Mouse (Mus musculus): ENCODE results near the gene Fam189a2. TPM values are rescaled to one million over a fixed set of nuclear protein-coding genes. Genes with fewer than 3 reads are reported as not detected.

The Fam189a2 gene
- polyA plus RNA-seq, 1 experiment from 2014 or later: 3.0 TPM

GRCm38 (mm10) chr19:23948301-23949000 lies 82.4 kb downstream of the Fam189a2 start:
- H3K27ac ChIP-seq (replicated peaks; ENCODE audit: low read depth, low read length): no peak overlapping the region
- DNase-seq (no peak), ATAC-seq (ENCODE audit: low FRiP score, low TSS enrichment) (no peak)
- 7% methylated on average over 11 of the region's 12 CpGs for WGBS
- H3K4me1 ChIP-seq (ENCODE audit: control insufficient read depth, insufficient read depth, low read length): no peaks in the 10 kb centered on the region
- no peak overlapping the region for H3K9ac ChIP-seq (replicated peaks; ENCODE audit: low read length)
- H3K27me3 ChIP-seq (ENCODE audit: control insufficient read depth, insufficient read depth, low read length): no peaks in the 10 kb centered on the region
- no peak overlapping the region for H3K4me2 ChIP-seq (ENCODE audit: low read length)
- peaks cover 30% of the 10 kb centered on the region for H3K36me3 ChIP-seq (ENCODE audit: control insufficient read depth, insufficient read depth, low read length)
- H3K4me3 ChIP-seq (replicated peaks; ENCODE audit: low read depth, low read length): no peak overlapping the region
- no peaks in the 10 kb centered on the region for H3K9me3 ChIP-seq (ENCODE audit: control insufficient read depth, low read length)

DNA sequence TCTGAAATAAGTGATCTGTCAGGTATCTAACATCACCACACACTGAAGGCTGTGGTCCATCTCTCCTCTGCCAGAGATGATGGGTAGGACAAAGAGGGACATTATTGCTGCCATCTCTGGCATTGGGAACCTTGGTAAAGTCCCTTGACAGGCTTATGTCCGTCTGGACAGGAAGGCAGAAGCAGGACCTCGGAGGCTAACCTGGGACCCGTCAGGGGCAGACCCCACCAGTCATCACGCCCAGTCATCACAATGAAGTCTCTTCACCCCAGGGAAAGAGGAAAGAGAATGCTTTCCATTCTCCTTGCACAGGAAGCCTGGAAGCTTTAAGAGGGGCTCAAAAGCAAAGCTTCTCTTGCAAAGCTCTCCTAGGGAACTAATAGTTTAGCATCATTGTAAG lies 82.9 kb downstream of the Fam189a2 start:
- Histone ChIP-seq H3K4me1 (ENCODE audit: control insufficient read depth, insufficient read depth, low read length) (no peaks in the 10 kb centered on the region), H3K9me3 (ENCODE audit: control insufficient read depth, low read length) (no peaks in the 10 kb centered on the region), H3K36me3 (ENCODE audit: control insufficient read depth, insufficient read depth, low read length) (peaks cover 33% of the 10 kb centered on the region), H3K27me3 (ENCODE audit: control insufficient read depth, insufficient read depth, low read length) (no peaks in the 10 kb centered on the region), H3K4me3 (replicated peaks; ENCODE audit: low read depth, low read length) (no peak overlapping the region), H3K27ac (replicated peaks; ENCODE audit: low read depth, low read length) (no peak overlapping the region), H3K4me2 (ENCODE audit: low read length) (no peak overlapping the region), H3K9ac (replicated peaks; ENCODE audit: low read length) (no peak overlapping the region)
- WGBS: 8% methylated on average over 4 of the region's 4 CpGs
- no peak for DNase-seq
- ATAC-seq (ENCODE audit: low FRiP score, low TSS enrichment): no peak

DNA sequence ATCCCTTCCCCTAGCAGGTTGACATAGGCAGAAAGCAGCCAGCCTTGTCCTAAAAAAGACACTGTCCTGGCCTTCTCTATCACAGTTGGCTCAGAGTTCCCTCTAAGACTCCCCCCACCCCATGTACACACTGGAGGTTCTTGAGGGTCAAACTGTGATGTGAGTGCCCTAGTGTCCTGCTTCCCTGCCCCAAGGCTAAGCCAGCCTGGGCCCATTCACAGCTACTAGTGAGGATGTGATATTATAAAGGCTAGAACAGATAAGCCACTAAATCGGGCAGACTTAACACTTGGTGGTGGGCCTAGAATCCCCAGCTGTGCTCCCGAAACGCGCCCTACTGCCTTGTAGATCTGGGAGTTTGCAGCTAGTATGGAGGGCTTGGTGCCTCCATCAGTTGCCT lies 84.1 kb downstream of the Fam189a2 start:
- Histone ChIP-seq H3K4me3 (replicated peaks; ENCODE audit: low read depth, low read length) (no peak overlapping the region), H3K9me3 (ENCODE audit: control insufficient read depth, low read length) (no peaks in the 10 kb centered on the region), H3K36me3 (ENCODE audit: control insufficient read depth, insufficient read depth, low read length) (peaks cover 37% of the 10 kb centered on the region), H3K4me1 (ENCODE audit: control insufficient read depth, insufficient read depth, low read length) (no peaks in the 10 kb centered on the region), H3K4me2 (ENCODE audit: low read length) (no peak overlapping the region), H3K9ac (replicated peaks; ENCODE audit: low read length) (no peak overlapping the region), H3K27ac (replicated peaks; ENCODE audit: low read depth, low read length) (no peak overlapping the region), H3K27me3 (ENCODE audit: control insufficient read depth, insufficient read depth, low read length) (no peaks in the 10 kb centered on the region)
- ATAC-seq (ENCODE audit: low FRiP score, low TSS enrichment) (no peak), DNase-seq (no peak)
- WGBS: 80% methylated on average over 4 of the region's 4 CpGs

GRCm38 (mm10) chr19:23946026-23946685 lies 84.7 kb downstream of the Fam189a2 start:
- Histone ChIP-seq H3K4me2 (ENCODE audit: low read length) (no peak overlapping the region), H3K36me3 (ENCODE audit: control insufficient read depth, insufficient read depth, low read length) (peaks cover 37% of the 10 kb centered on the region), H3K27ac (replicated peaks; ENCODE audit: low read depth, low read length) (no peak overlapping the region), H3K4me1 (ENCODE audit: control insufficient read depth, insufficient read depth, low read length) (no peaks in the 10 kb centered on the region), H3K9me3 (ENCODE audit: control insufficient read depth, low read length) (no peaks in the 10 kb centered on the region), H3K9ac (replicated peaks; ENCODE audit: low read length) (no peak overlapping the region), H3K4me3 (replicated peaks; ENCODE audit: low read depth, low read length) (no peak overlapping the region), H3K27me3 (ENCODE audit: control insufficient read depth, insufficient read depth, low read length) (no peaks in the 10 kb centered on the region)
- WGBS: 89% methylated on average over 6 of the region's 6 CpGs
- no peak for DNase-seq
- no peak for ATAC-seq (ENCODE audit: low FRiP score, low TSS enrichment)

GRCm38 (mm10) chr19:23942886-23943285 lies 87.9 kb downstream of the Fam189a2 start:
- no peak overlapping the region for H3K27ac ChIP-seq (replicated peaks; ENCODE audit: low read depth, low read length)
- no peak overlapping the region for H3K4me2 ChIP-seq (ENCODE audit: low read length)
- H3K4me1 ChIP-seq (ENCODE audit: control insufficient read depth, insufficient read depth, low read length): no peaks in the 10 kb centered on the region
- no peaks in the 10 kb centered on the region for H3K9me3 ChIP-seq (ENCODE audit: control insufficient read depth, low read length)
- no peak overlapping the region for H3K9ac ChIP-seq (replicated peaks; ENCODE audit: low read length)
- 92% methylated on average over 7 of the region's 7 CpGs for WGBS
- no peak for DNase-seq
- peaks cover 59% of the 10 kb centered on the region for H3K36me3 ChIP-seq (ENCODE audit: control insufficient read depth, insufficient read depth, low read length)
- H3K27me3 ChIP-seq (ENCODE audit: control insufficient read depth, insufficient read depth, low read length): no peaks in the 10 kb centered on the region
- no peak for ATAC-seq (ENCODE audit: low FRiP score, low TSS enrichment)
- no peak overlapping the region for H3K4me3 ChIP-seq (replicated peaks; ENCODE audit: low read depth, low read length)

- no peak overlapping the region for H3K4me2 ChIP-seq (ENCODE audit: low read length)
- no peak overlapping the region for H3K4me3 ChIP-seq (replicated peaks; ENCODE audit: low read depth, low read length)
- no peaks in the 10 kb centered on the region for H3K27me3 ChIP-seq (ENCODE audit: control insufficient read depth, insufficient read depth, low read length)
- WGBS: 63% methylated on average over 12 of the region's 12 CpGs
- H3K9ac ChIP-seq (replicated peaks; ENCODE audit: low read length): no peak overlapping the region
- DNase-seq: no peak
- H3K9me3 ChIP-seq (ENCODE audit: control insufficient read depth, low read length): no peaks in the 10 kb centered on the region
- peaks cover 72% of the 10 kb centered on the region for H3K36me3 ChIP-seq (ENCODE audit: control insufficient read depth, insufficient read depth, low read length)
- H3K27ac ChIP-seq (replicated peaks; ENCODE audit: low read depth, low read length): no peak overlapping the region
- no peak for ATAC-seq (ENCODE audit: low FRiP score, low TSS enrichment)
- H3K4me1 ChIP-seq (ENCODE audit: control insufficient read depth, insufficient read depth, low read length): no peaks in the 10 kb centered on the region
These were observed 89.3 kb downstream of the Fam189a2 start for GRCm38 (mm10) chr19:23941422-23941949.

GRCm38 (mm10) chr19:23930826-23931225 lies 100.0 kb downstream of the Fam189a2 start:
- no peak overlapping the region for H3K4me2 ChIP-seq (ENCODE audit: low read length)
- peaks cover 4% of the 10 kb centered on the region for H3K9me3 ChIP-seq (ENCODE audit: control insufficient read depth, low read length)
- ATAC-seq (ENCODE audit: low FRiP score, low TSS enrichment) (no peak), DNase-seq (no peak)
- H3K36me3 ChIP-seq (ENCODE audit: control insufficient read depth, insufficient read depth, low read length): peaks cover 39% of the 10 kb centered on the region
- H3K4me1 ChIP-seq (ENCODE audit: control insufficient read depth, insufficient read depth, low read length): no peaks in the 10 kb centered on the region
- H3K4me3 ChIP-seq (replicated peaks; ENCODE audit: low read depth, low read length): no peak overlapping the region
- WGBS: 93% methylated on average over 5 of the region's 5 CpGs
- H3K9ac ChIP-seq (replicated peaks; ENCODE audit: low read length): no peak overlapping the region
- H3K27me3 ChIP-seq (ENCODE audit: control insufficient read depth, insufficient read depth, low read length): no peaks in the 10 kb centered on the region
- H3K27ac ChIP-seq (replicated peaks; ENCODE audit: low read depth, low read length): no peak overlapping the region

- no peak overlapping the region for H3K4me2 ChIP-seq (ENCODE audit: low read length)
- no peak overlapping the region for H3K9ac ChIP-seq (replicated peaks; ENCODE audit: low read length)
- H3K4me3 ChIP-seq (replicated peaks; ENCODE audit: low read depth, low read length): no peak overlapping the region
- H3K36me3 ChIP-seq (ENCODE audit: control insufficient read depth, insufficient read depth, low read length): peaks cover 32% of the 10 kb centered on the region
- H3K27ac ChIP-seq (replicated peaks; ENCODE audit: low read depth, low read length): no peak overlapping the region
- no peaks in the 10 kb centered on the region for H3K9me3 ChIP-seq (ENCODE audit: control insufficient read depth, low read length)
- no peaks in the 10 kb centered on the region for H3K27me3 ChIP-seq (ENCODE audit: control insufficient read depth, insufficient read depth, low read length)
- no peak for ATAC-seq (ENCODE audit: low FRiP score, low TSS enrichment)
- no peak for DNase-seq
- 97% methylated on average over 5 of the region's 5 CpGs for WGBS
- H3K4me1 ChIP-seq (ENCODE audit: control insufficient read depth, insufficient read depth, low read length): no peaks in the 10 kb centered on the region
These were observed 105.3 kb downstream of the Fam189a2 start for GRCm38 (mm10) chr19:23925541-23925940.

DNA sequence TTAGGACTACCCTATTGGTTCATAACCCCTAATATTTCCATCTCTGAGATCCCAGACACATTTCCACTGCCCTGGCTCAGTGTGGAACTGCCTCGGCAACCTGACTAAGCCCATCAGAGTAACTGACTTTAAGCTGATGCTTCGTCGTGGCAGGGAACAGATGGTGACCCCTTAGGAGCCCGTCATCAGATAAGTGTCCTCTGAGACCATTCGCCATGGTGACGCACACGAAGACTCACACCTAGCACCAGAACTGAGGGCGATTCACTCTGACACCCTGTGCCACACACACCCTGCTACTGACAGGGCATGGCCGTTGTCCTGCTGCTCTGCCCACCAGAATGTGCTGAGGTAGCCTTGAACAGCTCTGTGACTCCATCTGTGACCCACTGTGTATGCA lies 106.0 kb downstream of the Fam189a2 start:
- no peak for ATAC-seq (ENCODE audit: low FRiP score, low TSS enrichment)

More for the DNA sequence above, 106.0 kb downstream of the Fam189a2 start:
- Histone ChIP-seq H3K4me2 (ENCODE audit: low read length) (no peak overlapping the region), H3K9ac (replicated peaks; ENCODE audit: low read length) (no peak overlapping the region), H3K27ac (replicated peaks; ENCODE audit: low read depth, low read length) (no peak overlapping the region), H3K9me3 (ENCODE audit: control insufficient read depth, low read length) (no peaks in the 10 kb centered on the region), H3K4me3 (replicated peaks; ENCODE audit: low read depth, low read length) (no peak overlapping the region), H3K27me3 (ENCODE audit: control insufficient read depth, insufficient read depth, low read length) (no peaks in the 10 kb centered on the region), H3K36me3 (ENCODE audit: control insufficient read depth, insufficient read depth, low read length) (peaks cover 32% of the 10 kb centered on the region), H3K4me1 (ENCODE audit: control insufficient read depth, insufficient read depth, low read length) (0 out of 2 replicates have a peak, but pooled peaks cover 5% of the 10 kb centered on the region)
- 71% methylated on average over 9 of the region's 9 CpGs for WGBS
- no peak for DNase-seq

Data from midbrain, embryonic 14.5 days (tissue).